Mouse (Mus musculus) adrenal gland (tissue): ENCODE measurements around the gene Kmt2b.

ENCODE experiments used
- intact Hi-C: fragments of 180-260 bp; cut with DNase I; formaldehyde crosslinking; loops from one replicate; pipeline ENCODE4 v1.15.1; 2025

Gene Kmt2b

GRCm38 (mm10) chr7:30602583-30602982, 14.1 kb upstream of the Kmt2b start:
- intact Hi-C loops, result no loop called here

GRCm38 (mm10) chr7:30600651-30601050, 12.1 kb upstream of the Kmt2b start:
- intact Hi-C loops, result no loop called here

- intact Hi-C loops, result no loop called here
These were observed 11.4 kb upstream of the Kmt2b start for GRCm38 (mm10) chr7:30599933-30600353.

GRCm38 (mm10) chr7:30598786-30599185, 10.3 kb upstream of the Kmt2b start, which contains the start of gene Zbtb32:
Zbtb32 (minus strand) TSS chr7:30598909.
- intact Hi-C loops, result no loop called here

- intact Hi-C loops, result no loop called here
These were observed 8.3 kb upstream of the Kmt2b start for GRCm38 (mm10) chr7:30596811-30597210.

- intact Hi-C loops, result no loop called here
These were observed 7.6 kb upstream of the Kmt2b start for GRCm38 (mm10) chr7:30596093-30596492.

GRCm38 (mm10) chr7:30594510-30595024, 6.0 kb upstream of the Kmt2b start:
- intact Hi-C loops, result no loop called here

- intact Hi-C loops, result no loop called here
These were observed 5.3 kb upstream of the Kmt2b start for GRCm38 (mm10) chr7:30593579-30594509.

GRCm38 (mm10) chr7:30592772-30593423, 4.4 kb upstream of the Kmt2b start:
- intact Hi-C loops, result no loop called here

- intact Hi-C loops, result no loop called here
These were observed 3.1 kb upstream of the Kmt2b start for GRCm38 (mm10) chr7:30591605-30591951.

GRCm38 (mm10) chr7:30590927-30591604, 2.5 kb upstream of the Kmt2b start:
- intact Hi-C loops, result no loop called here

GRCm38 (mm10) chr7:30589435-30590301, 1.1 kb upstream of the Kmt2b start:
- intact Hi-C loops, result loop anchor here (2.0 kb wide), 1 partner anchor 23 kb away; the partner anchor contains the start of gene Upk1a

- intact Hi-C loops, result loop anchor here (2.0 kb wide), 2 partner anchors 23 to 25 kb away; partner anchors contain the start of genes Igflr1 and Upk1a
These were observed 471 bp downstream of the Kmt2b start for GRCm38 (mm10) chr7:30587842-30588667.

- intact Hi-C loops, result loop anchor here (2.0 kb wide), 1 partner anchor 22 kb away; the partner anchor contains the start of gene Igflr1
These were observed 2.0 kb downstream of the Kmt2b start for GRCm38 (mm10) chr7:30586455-30587020.

- intact Hi-C loops, result no loop called here
These were observed 3.4 kb downstream of the Kmt2b start for GRCm38 (mm10) chr7:30585170-30585569.

- intact Hi-C loops, result no loop called here
These were observed 4.2 kb downstream of the Kmt2b start for GRCm38 (mm10) chr7:30584339-30584738.

GRCm38 (mm10) chr7:30581547-30581946, 7.0 kb downstream of the Kmt2b start:
- intact Hi-C loops, result no loop called here

- intact Hi-C loops, result loop anchor here (1.0 kb wide), 1 partner anchor 14 kb away; no protein-coding TSS in a partner anchor
These were observed 8.6 kb downstream of the Kmt2b start for GRCm38 (mm10) chr7:30579950-30580349.

GRCm38 (mm10) chr7:30572969-30573368, 15.6 kb downstream of the Kmt2b start:
- intact Hi-C loops, result no loop called here
